Mouse (Mus musculus) retina, embryonic 14.5 days (tissue): Measurements from ENCODE around the gene Agpat3.

Experiments used
- DNase-seq: peaks from one replicate; pipeline ENCODE4 v3.0.0-alpha.2; 2015; ENCODE audit warnings: low spot score

Agpat3 gene

DNA sequence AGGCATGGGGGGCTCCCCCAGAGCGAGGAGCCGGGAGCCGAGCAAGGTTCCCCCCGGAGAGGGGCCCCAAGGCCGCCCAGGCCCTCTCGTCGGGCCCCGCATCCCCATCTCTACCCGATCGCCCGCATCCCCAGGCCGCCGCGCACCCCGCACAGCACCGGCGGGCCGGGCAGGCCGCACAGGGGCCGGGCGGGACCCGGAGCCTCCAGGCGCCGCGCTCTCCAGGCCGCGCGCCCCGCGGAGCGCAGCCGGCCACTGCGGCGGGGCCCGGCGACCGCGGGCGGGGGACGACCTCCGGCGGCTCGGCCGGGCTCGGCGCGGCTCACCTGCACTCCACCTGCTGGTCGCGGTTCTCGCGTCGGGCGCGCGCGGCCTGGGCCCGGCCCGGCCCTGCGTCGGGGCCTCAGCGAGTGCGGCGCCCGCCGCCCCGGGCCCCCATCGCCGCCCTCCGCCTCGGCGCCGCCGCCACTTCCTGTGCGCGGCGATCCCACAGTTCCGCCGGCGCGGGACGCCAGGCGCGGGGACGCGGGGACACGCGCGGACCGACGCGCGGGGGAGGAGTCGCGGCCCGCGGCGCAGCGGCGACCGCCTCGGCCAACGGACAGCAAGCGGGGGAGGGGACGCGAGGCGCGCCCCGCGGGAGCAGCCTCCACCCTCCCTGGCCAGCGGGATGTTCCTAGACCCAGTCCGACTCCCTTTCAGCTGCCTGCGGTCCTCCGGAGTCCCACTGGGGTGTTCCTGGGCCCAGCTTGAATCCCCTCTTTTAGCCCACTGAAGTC lies at the start of gene Agpat3:
Gene Agpat3, minus strand, starts transcription at position 603 of the 779 bp plus-strand sequence.
- DNase-seq, result peak; percentile 65

DNA sequence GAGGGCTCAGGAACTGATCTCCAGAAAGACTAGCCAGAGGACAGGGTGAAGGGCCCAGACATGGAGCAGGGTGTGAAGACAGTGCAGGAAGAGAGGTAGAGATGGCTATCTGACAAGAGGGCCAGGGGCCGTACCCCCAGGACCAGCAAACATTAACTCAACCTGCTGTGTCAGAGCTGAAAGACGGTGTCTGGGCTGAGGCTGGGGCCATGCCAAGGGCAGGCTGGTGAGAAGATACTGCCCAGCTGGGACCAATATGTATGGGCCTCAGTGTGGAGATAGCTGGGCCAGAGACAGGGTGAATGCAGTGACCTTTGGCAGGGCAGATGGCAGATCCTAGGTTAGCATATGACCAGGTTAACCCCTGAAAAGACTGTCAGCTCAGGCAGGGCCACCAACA lies 48.8 kb upstream of the Agpat3 start:
- DNase-seq, result no peak

DNA sequence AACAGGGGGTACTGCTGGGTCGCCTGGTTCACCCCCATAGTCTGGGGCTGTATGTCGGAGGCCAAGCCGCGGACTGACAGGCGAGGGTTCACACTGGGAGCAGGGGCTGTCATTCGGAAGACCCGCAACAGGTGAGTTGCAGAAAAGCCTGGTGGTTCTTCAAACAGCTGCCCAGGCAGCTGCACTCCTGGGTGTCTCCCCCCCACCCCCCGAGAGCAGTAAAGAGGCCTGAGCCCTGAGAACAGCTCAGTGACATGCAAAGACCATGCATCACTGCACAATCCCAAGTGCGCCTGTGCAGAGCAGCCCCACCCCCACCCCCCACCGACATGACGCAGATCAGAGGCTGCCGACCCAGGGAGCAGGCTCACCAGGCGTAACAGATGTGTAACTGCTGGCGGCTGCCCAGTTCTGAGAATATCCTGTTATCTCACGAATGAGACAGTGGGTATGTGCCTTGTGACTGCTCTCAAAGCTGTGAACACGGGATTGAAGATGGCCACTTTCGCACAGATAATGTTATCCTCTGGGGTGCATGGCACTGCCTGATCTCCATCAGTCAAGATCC lies 46.9 kb upstream of the Agpat3 start:
- peak; percentile 81 for DNase-seq

DNA sequence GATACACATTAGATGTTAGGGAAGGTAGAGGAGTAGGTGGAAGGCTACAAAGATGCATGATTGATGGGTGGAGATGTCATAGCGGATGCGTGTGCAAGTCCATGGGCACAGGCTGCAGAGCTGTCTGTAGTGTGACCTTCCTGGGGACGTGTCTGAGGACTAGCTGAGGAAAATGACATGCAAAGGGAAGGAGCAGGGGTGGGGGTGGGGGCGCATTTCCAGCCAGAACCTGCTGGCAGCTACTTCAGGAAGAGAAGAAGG lies 44.3 kb upstream of the Agpat3 start:
- DNase-seq, result no peak

DNA sequence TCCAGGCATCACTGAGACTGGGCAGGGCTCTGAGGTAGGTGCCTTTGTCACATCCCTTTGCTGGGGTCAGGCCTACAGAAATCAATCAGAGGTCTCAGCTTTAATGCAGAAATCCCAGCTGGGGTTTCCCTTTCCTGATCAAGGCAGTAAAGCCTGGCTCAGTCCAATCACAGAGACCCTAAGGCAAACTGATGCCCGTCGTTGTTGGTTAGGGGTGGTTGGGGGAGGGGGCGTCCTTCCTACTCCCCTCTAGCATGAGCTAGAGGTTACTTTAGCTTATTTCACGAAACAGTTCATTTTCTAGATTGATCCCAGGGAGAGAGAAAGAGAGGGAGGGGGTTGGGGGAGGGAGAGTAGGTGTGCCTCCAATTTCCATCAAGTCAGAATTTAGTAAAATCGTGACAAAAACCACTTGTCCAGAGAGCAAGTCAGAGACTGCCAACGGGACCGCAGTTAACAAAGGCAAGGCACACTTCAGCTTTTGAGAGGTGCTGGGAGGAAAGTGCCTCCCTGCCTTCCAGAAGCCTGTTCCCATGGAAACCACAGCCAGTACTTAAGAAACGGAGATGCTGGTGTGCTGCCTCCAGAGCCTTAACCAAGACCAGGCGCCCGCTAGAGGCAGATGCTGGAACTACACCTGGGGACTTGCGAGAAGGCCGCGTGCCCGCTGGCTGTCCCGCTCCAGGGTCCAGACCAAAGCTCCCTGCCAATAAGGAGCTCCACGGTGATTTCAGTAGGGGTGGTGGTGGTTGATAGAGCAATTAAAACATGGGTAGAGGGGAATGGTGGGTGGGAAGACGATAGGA lies 43.7 kb upstream of the Agpat3 start:
- peak; percentile 98 for DNase-seq

DNA sequence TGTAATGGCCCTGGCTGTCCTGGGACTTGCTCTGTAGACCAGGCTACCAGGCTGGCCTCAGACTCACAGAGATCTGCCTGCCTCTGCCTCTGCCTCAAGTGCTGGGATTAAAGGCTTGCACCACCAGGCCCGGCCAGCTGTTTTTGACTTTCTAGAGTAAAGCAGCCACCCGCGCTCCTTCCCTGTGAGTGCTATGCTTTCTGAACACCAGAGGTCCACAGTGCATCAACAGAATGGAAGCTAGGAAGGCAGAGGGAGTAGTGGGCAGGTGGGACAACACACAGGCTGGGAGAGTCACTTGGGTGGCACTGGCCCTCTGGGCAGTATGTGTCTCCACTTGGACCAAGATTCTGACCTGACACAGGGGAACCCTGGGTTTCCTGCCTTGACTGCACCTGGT lies 43.1 kb upstream of the Agpat3 start:
- no peak for DNase-seq

DNA sequence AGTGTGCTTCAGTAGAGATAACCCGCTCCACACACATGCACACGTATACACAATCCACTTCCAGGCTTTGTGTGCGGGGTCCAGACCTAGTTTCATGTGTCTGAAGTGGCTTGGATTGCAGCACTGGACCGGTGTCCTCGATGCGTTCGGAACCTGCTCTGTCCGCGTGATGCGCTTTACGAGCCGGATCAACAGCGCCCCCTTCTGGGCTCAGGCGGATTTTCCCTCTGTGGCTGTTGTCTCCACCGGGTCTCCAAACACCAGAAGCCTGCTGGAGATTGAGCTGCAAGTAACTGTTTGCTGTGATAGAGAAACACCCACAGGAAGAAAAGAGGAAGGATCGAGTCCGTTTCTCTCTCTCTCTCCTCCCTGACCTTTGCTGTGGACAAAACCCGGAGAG lies 39.8 kb upstream of the Agpat3 start:
- peak; percentile 82 for DNase-seq

DNA sequence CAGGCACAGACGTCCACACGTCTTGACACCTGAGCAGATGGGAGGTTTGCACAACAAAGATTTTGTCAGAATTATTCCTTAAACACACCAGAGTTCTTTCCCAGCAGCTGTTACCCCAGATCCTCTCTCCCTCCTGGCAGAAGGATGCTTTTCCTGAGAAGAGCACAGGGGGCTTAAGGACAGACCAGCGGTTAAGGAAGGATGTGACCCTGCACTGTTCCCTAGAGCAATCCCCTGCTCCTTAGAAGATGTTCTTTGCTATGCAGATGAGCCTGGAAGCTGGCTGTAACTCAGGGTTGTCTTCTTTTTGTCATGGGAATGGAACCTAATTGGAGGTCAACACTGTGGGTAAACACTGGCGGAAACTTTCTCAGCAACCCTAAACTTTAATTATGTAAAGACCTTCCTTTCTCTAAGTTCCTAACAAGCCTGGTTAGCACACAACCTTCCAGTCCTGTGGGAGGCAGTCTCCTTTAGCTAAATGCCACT lies 38.7 kb upstream of the Agpat3 start:
- DNase-seq, result no peak

DNA sequence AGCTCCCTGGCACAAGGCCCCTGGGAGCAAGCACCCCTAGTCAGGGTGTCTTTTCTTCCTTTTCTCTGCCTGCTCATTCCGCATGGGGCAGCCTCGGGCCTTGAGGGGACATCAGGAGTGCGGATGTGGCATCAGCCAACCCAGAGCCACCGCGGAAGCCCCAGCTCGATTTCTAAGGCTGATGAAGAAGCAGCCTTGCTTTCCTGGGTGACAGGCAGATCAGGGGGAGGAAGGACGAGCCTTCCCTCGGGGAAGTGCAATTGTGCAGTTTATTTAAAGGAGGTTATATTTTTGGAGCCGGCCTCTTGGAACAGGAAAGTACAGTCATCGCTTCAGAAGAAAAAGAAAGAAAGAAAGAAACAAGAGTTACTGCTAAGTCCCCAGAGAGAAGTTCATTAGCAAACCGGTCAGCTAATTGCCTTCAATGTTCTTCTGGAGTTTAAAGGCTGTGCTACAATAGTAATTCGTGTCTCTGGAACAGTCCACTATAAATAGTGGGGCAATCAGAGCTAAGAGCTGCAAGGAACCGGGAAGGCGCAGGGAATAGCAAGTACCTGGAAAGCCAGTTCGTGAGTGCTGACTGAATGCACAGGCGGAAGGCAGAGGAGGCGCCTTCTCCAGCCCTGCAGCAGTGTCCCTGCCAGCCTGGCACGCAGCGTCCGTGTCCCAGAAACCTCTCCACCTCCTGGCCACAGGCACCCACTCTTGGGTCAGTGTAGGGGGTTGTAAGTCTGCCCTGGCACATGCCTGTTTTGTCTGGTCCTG lies 36.1 kb upstream of the Agpat3 start:
- DNase-seq, result no peak

DNA sequence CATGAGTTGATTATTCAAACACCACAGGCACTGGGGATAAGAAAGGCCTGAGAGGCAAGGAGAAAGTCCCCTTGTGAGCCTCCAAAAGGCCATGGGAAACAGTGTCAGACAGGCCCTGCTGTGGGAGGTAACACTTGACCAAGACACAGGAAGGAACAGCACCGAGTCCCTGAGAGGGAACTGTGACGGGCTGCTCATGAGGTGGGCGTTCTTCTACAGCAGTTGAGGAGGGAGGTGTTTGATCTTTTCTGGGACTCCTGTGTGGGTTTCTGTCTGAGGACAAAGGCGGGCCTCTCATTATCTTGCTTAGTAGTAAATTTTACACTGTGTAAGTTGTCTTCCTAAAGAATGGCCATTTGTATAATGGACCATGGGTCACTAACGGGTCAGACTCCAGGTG lies 33.2 kb upstream of the Agpat3 start:
- DNase-seq, result no peak

DNA sequence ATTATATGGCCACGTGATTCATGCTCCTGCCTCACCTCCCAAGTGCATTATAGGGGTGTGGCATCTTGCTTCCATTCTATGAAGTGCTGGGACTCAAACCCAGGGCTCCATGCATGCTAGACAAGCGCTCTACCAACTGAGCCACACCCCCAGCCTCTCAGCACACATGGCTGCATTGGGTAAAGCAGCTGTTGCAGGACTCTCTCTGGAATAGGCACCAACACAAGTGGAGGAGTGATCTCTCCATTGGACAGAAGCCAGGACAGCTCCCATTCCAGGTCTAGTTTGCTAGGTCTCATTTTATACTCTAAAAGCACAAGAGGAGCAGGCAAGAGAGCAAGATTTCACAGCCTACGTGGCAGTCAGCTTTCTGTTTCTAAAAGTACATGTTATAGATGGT lies 31.3 kb upstream of the Agpat3 start:
- DNase-seq, result no peak

DNA sequence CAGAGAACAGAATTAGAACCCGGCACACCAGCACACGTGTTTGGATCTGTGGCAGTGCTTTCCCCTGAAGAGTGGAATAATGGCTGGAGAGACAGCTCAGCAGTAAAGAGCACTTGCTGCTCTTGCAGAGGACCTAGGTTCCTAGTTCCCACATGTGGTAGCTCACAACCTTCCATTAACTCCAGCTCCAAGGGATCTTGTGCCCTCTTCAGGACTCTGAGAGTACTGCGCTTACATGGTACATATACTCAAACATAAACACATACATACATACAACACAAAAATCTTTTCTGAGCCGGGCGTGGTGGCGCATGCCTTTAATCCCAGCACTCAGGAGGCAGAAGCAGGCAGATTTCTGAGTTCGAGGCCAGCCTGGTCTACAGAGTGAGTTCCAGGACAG lies 26.2 kb upstream of the Agpat3 start:
- DNase-seq, result no peak

DNA sequence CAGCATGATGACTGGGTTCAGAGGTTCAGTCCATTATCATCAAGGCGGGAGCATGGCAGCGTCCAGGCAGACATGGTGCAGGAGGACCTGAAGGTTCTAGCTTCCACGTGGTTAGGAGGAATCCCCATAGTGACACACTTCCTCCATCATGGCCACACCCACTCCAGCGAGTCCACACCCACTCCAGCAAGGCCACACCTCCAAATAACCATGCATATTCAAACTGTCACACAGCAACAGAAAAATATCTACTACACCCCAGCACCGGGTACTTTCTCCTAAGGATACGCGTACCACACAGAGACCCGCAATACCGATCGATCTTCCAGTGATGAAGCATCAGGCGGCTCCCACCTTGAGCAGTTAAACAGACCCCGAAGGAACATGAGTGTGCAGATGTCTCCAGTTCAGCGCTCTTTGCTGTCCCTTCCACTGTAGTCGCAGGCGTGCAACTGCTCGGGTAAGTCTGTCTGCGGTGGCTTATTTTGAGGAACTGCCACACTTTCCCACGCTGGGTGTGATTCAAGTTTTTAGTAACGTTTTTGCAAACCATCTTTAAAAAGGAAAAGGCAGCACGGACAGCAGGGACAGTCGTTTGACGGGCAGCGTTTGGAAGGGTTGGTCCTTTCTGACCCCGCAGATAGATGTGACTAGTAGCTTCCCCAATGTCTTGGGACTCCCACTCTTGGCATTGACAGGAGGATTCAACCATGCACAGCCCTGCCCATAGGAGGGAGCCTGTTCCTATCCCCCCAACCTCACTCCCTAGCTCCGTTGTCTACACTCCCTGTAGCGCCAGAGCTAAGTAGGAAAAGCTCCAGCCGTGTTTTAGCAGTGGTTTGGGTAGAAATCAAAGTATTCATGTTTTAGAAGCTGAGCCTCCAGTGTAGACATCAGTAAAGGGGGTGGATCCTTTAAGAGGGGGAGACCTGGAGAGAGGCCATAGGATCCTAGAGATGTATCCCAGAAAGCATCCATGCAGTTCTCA lies 20.7 kb upstream of the Agpat3 start:
- DNase-seq, result no peak

DNA sequence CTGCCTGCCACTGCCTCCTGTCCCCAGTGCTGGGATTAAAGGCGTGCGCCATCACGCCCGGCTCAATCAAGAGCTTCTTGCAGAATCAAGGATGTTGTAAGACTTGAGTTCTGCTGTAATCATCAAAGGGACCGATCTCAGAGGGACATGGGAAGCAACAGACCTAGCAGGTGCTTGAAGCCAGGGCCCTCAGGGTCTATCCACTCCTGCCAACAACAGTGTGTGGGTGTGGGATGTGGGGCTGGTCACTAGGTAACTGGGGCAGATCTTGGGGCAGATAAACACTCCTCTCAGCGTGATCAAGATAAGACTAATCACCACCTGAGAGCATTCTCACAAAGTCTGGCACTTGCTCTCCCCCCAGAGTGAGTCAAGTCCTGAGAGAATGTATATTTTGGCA lies 19.5 kb upstream of the Agpat3 start:
- no peak for DNase-seq

DNA sequence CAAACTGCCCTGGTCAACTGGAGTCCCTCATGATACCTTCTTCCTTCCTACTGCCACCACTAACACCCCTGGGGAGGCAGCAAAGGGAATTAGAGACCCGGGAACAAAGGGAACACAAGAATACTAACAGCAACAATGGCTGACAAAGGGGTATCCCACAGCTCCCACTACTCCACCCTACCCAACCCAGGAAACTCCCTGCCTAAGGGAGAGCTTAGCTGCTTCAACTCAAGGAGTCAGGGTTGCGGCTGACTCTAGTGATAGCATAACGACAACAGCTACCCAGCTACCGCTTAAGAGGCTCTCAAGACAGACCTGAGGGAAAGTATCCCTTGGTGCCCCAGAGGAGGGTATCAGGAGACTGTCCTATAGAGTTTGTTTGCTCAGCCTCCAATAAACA lies 15.3 kb upstream of the Agpat3 start:
- DNase-seq, result no peak

DNA sequence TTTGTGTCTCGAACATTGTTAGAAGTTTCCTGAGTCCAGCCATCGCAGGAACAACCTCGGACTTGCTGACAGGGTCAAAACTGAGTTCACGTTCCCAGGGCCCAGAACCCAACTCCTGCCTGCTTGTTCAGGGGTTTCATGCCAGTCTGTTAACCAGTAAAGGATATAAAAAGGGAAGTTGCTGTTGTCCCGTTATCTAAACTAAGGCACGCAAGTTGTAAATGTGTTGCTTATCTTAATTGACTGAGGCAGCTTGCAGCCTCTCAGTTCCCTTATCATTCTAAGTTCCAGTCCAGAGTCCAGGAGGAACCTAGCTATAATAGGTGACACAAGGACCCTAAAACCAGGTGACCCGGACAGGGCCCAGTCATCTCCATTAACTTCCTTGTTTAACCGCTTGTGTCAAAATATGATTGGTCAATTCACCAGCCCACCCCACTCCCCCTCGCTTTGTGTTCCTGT lies 14.6 kb upstream of the Agpat3 start:
- DNase-seq, result no peak

DNA sequence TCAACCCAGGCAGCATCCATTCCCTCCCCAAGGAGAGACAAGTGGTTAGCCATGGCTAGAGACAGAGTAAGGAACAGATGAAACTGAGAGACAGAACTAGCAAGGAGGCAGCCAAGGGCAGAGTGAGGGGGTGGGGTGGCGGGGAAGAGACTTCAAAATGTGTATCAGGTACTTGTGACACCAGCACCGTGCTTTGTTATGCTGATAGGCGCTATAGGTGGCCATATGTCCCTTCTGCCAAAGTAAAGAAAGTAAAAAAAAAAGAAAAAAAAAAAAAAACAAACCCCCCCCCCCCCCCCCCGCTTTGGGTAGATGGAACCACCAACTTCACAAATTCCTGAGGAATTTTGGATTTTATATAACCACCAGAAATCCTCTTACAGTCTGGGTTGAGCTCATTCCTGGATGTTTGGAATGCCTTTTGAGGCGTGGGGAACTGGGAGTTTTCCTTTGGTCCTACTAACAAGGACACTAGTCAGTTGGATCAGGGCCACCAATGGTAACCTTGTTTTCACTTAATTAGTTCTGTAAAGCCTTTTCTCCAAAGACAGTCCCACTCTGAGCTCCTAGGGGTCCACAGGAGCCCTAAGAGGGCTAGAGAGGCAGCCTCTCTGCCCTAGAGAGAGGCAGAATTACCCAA lies 14.0 kb upstream of the Agpat3 start:
- no peak for DNase-seq

DNA sequence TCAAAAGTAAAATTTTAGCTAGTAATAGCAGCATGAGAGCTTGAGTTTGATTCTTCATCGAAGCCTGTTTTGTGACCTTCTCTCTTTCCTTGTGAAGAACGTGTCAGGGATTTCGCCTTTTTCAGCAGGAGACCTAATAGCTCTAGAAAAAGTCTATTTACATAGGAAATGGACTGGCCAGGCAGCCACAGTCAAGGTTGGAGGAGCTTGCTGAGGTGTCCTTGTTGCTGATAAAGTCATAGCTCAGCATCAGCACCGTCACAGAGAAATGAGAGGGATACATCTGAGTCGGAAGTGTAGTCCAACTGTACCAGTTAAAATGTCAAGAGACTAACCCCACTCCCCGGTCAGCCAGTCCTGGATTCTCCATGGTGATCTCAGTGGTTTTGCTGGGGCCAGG lies 13.3 kb upstream of the Agpat3 start:
- DNase-seq, result no peak

DNA sequence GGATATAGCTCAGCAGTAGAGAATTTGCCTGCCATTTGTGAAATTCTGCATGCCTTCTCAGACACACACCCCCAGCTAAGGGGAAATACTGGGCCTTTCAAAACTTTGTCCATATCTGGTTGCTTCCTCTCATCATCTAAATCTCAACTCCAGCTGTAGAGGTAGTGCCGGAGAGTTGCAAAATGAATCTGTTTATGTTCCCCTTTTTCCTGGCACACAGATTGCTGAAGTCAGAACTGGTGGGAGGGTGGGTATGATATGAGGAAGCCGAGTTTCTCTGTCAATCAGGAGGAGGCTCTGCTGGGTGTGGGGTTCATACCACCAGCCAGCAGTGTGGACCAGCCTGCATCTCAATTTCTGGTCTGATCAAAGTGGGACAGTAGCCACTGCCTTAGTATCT lies 11.8 kb upstream of the Agpat3 start:
- DNase-seq, result no peak

DNA sequence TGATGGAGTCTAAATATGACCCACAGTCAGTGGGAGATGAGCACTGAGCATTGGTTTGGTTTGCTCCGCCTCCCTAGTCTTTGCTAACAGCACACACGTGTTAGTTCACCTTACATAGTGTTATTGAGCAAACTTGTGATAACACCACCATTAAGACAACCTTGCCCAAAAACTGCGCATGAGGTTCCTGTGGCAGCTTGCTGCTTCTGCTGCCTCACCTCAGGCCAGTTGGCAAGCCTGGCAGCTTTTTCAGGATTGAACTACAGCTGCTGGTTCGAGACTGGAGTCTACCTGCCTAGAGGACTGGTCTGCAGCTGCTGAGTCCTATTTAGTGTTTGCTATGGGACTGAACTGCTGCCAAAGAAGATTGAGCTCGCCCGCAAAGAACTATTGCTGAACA lies 11.1 kb upstream of the Agpat3 start:
- DNase-seq, result no peak

DNA sequence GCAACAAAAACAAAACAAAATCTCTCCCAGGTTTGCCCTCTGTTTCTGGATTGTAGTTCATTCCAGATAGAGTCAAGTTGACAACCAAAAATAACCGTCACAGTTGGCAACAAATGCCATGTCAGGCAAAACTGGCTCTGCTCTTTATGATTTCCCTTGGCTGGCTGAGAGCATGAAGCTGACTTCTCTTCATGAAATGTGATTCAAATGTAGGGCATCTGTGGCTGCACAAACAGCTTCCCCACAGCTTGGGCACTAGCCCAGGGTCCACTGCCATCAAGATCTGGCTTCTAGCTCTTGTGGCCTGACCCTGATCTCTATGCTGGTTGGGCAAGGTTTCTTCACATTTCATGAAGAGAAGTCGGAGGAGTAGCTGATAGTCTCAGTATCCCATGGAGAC lies 9.7 kb upstream of the Agpat3 start:
- DNase-seq, result no peak
